Mouse (Mus musculus) heart, embryonic 14.5 days (tissue): ENCODE measurements around the gene Gm11011. TPM values are rescaled to one million over a fixed set of nuclear protein-coding genes. Genes with fewer than 3 reads are reported as not detected.

Experiments
- ATAC-seq: fragments of 200-750 bp; cut with Nextera tagmentation; 2 replicates; pipeline ENCODE4 v1.8.0; 2017; ENCODE audit warnings: low read depth, moderate TSS enrichment; ENCODE audit not compliant: insufficient number of reproducible peaks, insufficient read depth, low FRiP score
- H3K27ac ChIP-seq, 2 experiments: fragments of 200-500 bp in 1 of 2; fragments of 300-500 bp in 1 of 2; sonication (generic) in 1 of 2; replicated peaks in 1 of 2; 2 replicates each; pipeline ENCODE4 v1.5.1; 2012 to 2014; ENCODE audit warnings: low read depth in 2 of 2, low read length in 2 of 2, control low read depth in 1 of 2, mild to moderate bottlenecking in 1 of 2, mixed read lengths in 1 of 2; ENCODE audit not compliant: control insufficient read depth in 1 of 2, insufficient read depth in 1 of 2
- H3K27me3 ChIP-seq: fragments of 300-500 bp; sonication (generic); 2 replicates; pipeline ENCODE4 v1.6.1; 2014; ENCODE audit warnings: mild to moderate bottlenecking, low read length, control low read depth; ENCODE audit not compliant: control insufficient read depth, insufficient read depth
- H3K36me3 ChIP-seq: fragments of 300-500 bp; sonication (generic); 2 replicates; pipeline ENCODE4 v1.6.1; 2014; ENCODE audit warnings: mild to moderate bottlenecking, control low read depth, low read length, mixed read lengths; ENCODE audit not compliant: control insufficient read depth, insufficient read depth
- H3K4me1 ChIP-seq, 2 experiments: fragments of 200-500 bp in 1 of 2; fragments of 300-500 bp in 1 of 2; sonication (generic) in 1 of 2; 2 replicates each; pipeline ENCODE4 v1.6.1; 2012 to 2014; ENCODE audit warnings: low read length in 2 of 2, control low read depth in 1 of 2, mixed read lengths in 1 of 2; ENCODE audit not compliant: control insufficient read depth in 2 of 2, insufficient read depth in 2 of 2
- H3K4me2 ChIP-seq: fragments of 300-500 bp; sonication (generic); 2 replicates; pipeline ENCODE4 v1.6.1; 2014; ENCODE audit warnings: mild to moderate bottlenecking, low read length
- H3K4me3 ChIP-seq, 2 experiments: fragments of 200-500 bp in 1 of 2; fragments of 300-500 bp in 1 of 2; sonication (generic) in 1 of 2; 2 replicates each; pipeline ENCODE4 v1.5.1; 2012 to 2014; ENCODE audit warnings: low read length in 2 of 2, mild to moderate bottlenecking in 2 of 2, control low read depth in 1 of 2, low read depth in 1 of 2, moderate library complexity in 1 of 2; ENCODE audit not compliant: control insufficient read depth in 1 of 2, insufficient read depth in 1 of 2
- H3K9ac ChIP-seq: fragments of 300-500 bp; sonication (generic); 2 replicates; pipeline ENCODE4 v1.6.1; 2014; ENCODE audit warnings: mild to moderate bottlenecking, low read length
- H3K9me3 ChIP-seq: fragments of 300-500 bp; sonication (generic); 2 replicates; pipeline ENCODE4 v1.6.1; 2016; ENCODE audit warnings: low read length, control low read depth; ENCODE audit not compliant: control insufficient read depth
- WGBS: fragments of 180-500 bp; shearing (Covaris S2); extraction: QIAGEN DNeasy Blood & Tissue Kit; methylation state at CpG from one replicate; pipeline ENCODE4 v1.1.7; 2014; 5-methylcytosine and 5-hydroxymethylcytosine counted together
- polyA plus RNA-seq: library from polyadenylated mRNA; unstranded; fragments of >200 nt; fragmentation: Nextera tagmentation; extraction: Ambion mirVana; gene quantifications from 2 replicates; pipeline ENCODE4 v1.2.1, GENCODE M21; 2014

Gene Gm11011
- polyA plus RNA-seq, 1 experiment from 2014 or later: not detected

- H3K4me1 ChIP-seq: peaks cover 5 to 16% of the 10 kb centered on the region in 2 experiments; a peak in 3 of 4 replicates
- no peaks in the 10 kb centered on the region for H3K36me3 ChIP-seq
- no peak overlapping the region for H3K4me3 ChIP-seq
- ATAC-seq: no peak
- H3K27me3 ChIP-seq: no peaks in the 10 kb centered on the region
- H3K9ac ChIP-seq: no peak overlapping the region
- no peaks in the 10 kb centered on the region for H3K9me3 ChIP-seq
- WGBS: 47% methylated on average over 15 of the region's 15 CpGs
- H3K4me2 ChIP-seq: peak overlapping the region; percentile 26
- H3K27ac ChIP-seq: no peak overlapping the region
Measured at GRCm38 (mm10) chr2:169621201-169621710, 33.7 kb upstream of the Gm11011 start.

GRCm38 (mm10) chr2:169615998-169616397 is 28.5 kb upstream of the Gm11011 start:
- H3K27me3 ChIP-seq: no peaks in the 10 kb centered on the region
- 65% methylated on average over 6 of the region's 6 CpGs for WGBS
- H3K9ac ChIP-seq: no peak overlapping the region
- no peak overlapping the region for H3K4me3 ChIP-seq
- H3K36me3 ChIP-seq: no peaks in the 10 kb centered on the region
- no peak for ATAC-seq
- no peak overlapping the region for H3K27ac ChIP-seq
- H3K4me2 ChIP-seq: no peak overlapping the region
- peaks cover 3 to 5% of the 10 kb centered on the region in 2 experiments; a peak in 2 of 4 replicates for H3K4me1 ChIP-seq
- H3K9me3 ChIP-seq: no peaks in the 10 kb centered on the region

- H3K27ac ChIP-seq: no peak overlapping the region
- ATAC-seq: no peak
- 49% methylated on average over 3 of the region's 4 CpGs for WGBS
Measured at GRCm38 (mm10) chr2:169614683-169615082, 27.1 kb upstream of the Gm11011 start.

GRCm38 (mm10) chr2:169611557-169611956 is 24.0 kb upstream of the Gm11011 start:
- 33% methylated on average over 7 of the region's 7 CpGs for WGBS

More at GRCm38 (mm10) chr2:169614683-169615082, 27.1 kb upstream of the Gm11011 start:
- H3K9me3 ChIP-seq: no peaks in the 10 kb centered on the region
- 0 out of 4 replicates have a peak, but pooled peaks cover 0 to 4% of the 10 kb centered on the region in 2 experiments for H3K4me1 ChIP-seq
- H3K36me3 ChIP-seq: no peaks in the 10 kb centered on the region
- H3K4me2 ChIP-seq: no peak overlapping the region
- H3K9ac ChIP-seq: no peak overlapping the region
- H3K27me3 ChIP-seq: no peaks in the 10 kb centered on the region
- no peak overlapping the region for H3K4me3 ChIP-seq

GRCm38 (mm10) chr2:169610882-169611281 is 23.3 kb upstream of the Gm11011 start:
- Histone ChIP-seq H3K36me3 (no peaks in the 10 kb centered on the region), H3K4me1 (peaks cover 3 to 4% of the 10 kb centered on the region in 2 experiments; a peak in 1 of 4 replicates), H3K27ac (no peak overlapping the region), H3K27me3 (no peaks in the 10 kb centered on the region), H3K4me3 (no peak overlapping the region), H3K9ac (no peak overlapping the region), H3K4me2 (no peak overlapping the region), H3K9me3 (no peaks in the 10 kb centered on the region)
- 79% methylated on average over 8 of the region's 8 CpGs for WGBS
- no peak for ATAC-seq

More at GRCm38 (mm10) chr2:169611557-169611956, 24.0 kb upstream of the Gm11011 start:
- Histone ChIP-seq H3K4me3 (no peak overlapping the region), H3K27ac (no peak overlapping the region), H3K36me3 (no peaks in the 10 kb centered on the region), H3K27me3 (no peaks in the 10 kb centered on the region), H3K4me2 (no peak overlapping the region), H3K9ac (no peak overlapping the region), H3K4me1 (peaks cover 3 to 4% of the 10 kb centered on the region in 2 experiments; a peak in 1 of 4 replicates), H3K9me3 (no peaks in the 10 kb centered on the region)
- ATAC-seq: no peak

- Histone ChIP-seq H3K27me3 (no peaks in the 10 kb centered on the region), H3K9ac (no peak overlapping the region), H3K27ac (no peak overlapping the region), H3K9me3 (no peaks in the 10 kb centered on the region), H3K4me2 (0 out of 2 replicates have a peak overlapping the region, but pooled peaks have one; percentile 1), H3K36me3 (no peaks in the 10 kb centered on the region), H3K4me3 (no peak overlapping the region), H3K4me1 (peaks cover 3 to 4% of the 10 kb centered on the region in 2 experiments; a peak in 1 of 4 replicates)
- no peak for ATAC-seq
- 57% methylated on average over 13 of the region's 13 CpGs for WGBS
Measured at GRCm38 (mm10) chr2:169609956-169610355, 22.4 kb upstream of the Gm11011 start.

- peaks cover 2 to 3% of the 10 kb centered on the region in 2 experiments; a peak in 1 of 4 replicates for H3K4me1 ChIP-seq
- H3K27ac ChIP-seq: no peak overlapping the region
- no peaks in the 10 kb centered on the region for H3K36me3 ChIP-seq
- H3K4me2 ChIP-seq: no peak overlapping the region
- H3K9me3 ChIP-seq: no peaks in the 10 kb centered on the region
- 19% methylated on average over 2 of the region's 2 CpGs for WGBS
- no peaks in the 10 kb centered on the region for H3K27me3 ChIP-seq
- H3K9ac ChIP-seq: no peak overlapping the region
- H3K4me3 ChIP-seq: no peak overlapping the region
- no peak for ATAC-seq
Measured at GRCm38 (mm10) chr2:169607787-169608186, 20.2 kb upstream of the Gm11011 start.
